Mouse (Mus musculus) liver, adult 2 months (tissue): ENCODE data around the gene Fsd1.

Source experiments
- CTCF ChIP-seq: fragments of 200-500 bp; IDR thresholded peaks from 2 replicates; pipeline ENCODE4 v1.5.1; 2011; ENCODE audit warnings: low read depth, low read length, control low read depth
- POLR2A ChIP-seq: fragments of 200-500 bp; IDR thresholded peaks from 2 replicates; pipeline ENCODE4 v1.6.1; 2011; ENCODE audit warnings: low read length, control low read depth; ENCODE audit not compliant: insufficient read depth; ENCODE audit errors: extremely low read depth

GRCm38 (mm10) chr17:56016382-56016781 lies 30.1 kb downstream of the Fsd1 start:
- no peak for TF ChIP-seq CTCF
- no peak for TF ChIP-seq POLR2A
